Mouse (Mus musculus): ENCODE data around the gene Wdr26.

- TF ChIP-seq CTCF (IDR thresholded peaks at IDR 0.05; ENCODE audit: low read depth) (no peak), EP300 (IDR thresholded peaks at IDR 0.05; ENCODE audit: low read depth) (no peak)
These were observed 12.4 kb downstream of the Wdr26 start for GRCm38 (mm10) chr1:181199446-181199845.

Measured in liver, postnatal 0 days (tissue).